Mouse (Mus musculus) erythroblast, embryonic 14.5 days (primary cell): Measurements from ENCODE around the gene Gm5767.

Experiments used
- GATA1 ChIP-seq: IDR thresholded peaks from 2 replicates; pipeline ENCODE4 v1.6.1; 2012; ENCODE audit warnings: low read length, inconsistent platforms, mixed read lengths
- TAL1 ChIP-seq: IDR thresholded peaks from 3 replicates; pipeline ENCODE4 v1.6.1; 2012; ENCODE audit warnings: low read length, inconsistent platforms, mixed read lengths

DNA sequence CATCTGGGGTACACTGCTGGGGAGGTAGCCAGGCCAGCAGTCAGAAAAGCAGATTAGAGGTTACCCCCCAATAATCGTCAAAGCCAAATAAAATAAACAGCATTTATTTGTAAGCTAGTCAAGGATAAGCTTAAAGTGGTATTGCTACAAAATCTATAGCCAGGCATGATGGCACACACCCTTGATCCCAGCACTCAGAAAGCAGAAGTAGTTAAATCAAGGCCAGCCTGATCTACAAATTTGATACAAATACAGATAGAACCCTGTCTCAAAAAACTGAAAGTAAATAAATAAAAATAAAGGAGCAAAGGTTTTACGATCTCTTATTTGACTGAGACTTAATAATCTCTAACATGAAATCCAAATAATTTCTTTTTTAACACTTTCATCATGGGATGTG lies 45.2 kb downstream of the Gm5767 start:
- no peak for TF ChIP-seq GATA1
- no peak for TF ChIP-seq TAL1
